19 mouse cellular contexts compared by ENCODE assay signal in the genomic region with DNA sequence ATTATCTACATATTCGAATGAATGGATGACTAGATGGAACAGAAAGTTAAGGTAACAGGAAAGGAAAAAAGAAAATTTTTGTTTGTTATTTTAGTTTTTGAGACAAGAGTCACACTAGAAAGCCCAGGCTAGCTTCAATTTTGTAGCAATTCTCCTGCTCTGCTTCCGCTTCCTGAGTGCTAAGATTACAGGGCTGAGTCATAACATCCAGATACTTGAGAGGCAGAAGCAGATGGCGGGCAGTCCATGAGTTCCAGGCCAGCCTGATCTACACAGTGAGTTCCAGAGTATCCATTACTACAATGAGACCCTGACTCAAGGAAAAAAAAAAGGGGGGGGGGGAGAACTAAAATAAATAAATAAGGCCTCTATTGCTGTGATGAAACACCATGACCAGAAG. TPM values are rescaled to one million over a fixed set of nuclear protein-coding genes. Genes with fewer than 3 reads are reported as not detected.
DNase-seq lines count a peak whose midpoint lies in the region; TF ChIP-seq lines count a peak whose summit lies in the region.
"Had no signal": no experiment of that assay in that cellular context is flagged by ENCODE, and none has a peak within 500 bp of the region (broad histone marks: within the 10 kb centered on the region; RNA-seq: fewer than 3 reads in every experiment).

No protein-coding gene starts in this region.

- H3K4me3 ChIP-seq in CH12.LX (replicated peaks in 1 of 3; ENCODE audit: low read depth in 2 of 3, low read length in 2 of 3, poor library complexity in 1 of 3), result no peak overlapping the region
- no peak overlapping the region for H3K4me3 ChIP-seq in myocyte
- H3K4me3 ChIP-seq: embryonic facial prominence, embryonic 10.5 days; embryonic facial prominence, embryonic 12.5 days; forebrain, embryonic 13.5 days; forebrain, embryonic 15.5 days had no signal

- H3ac ChIP-seq in myocyte (ENCODE audit: control insufficient read depth, insufficient read length), result no peak overlapping the region

- TF ChIP-seq RAD21 in CH12.LX (IDR thresholded peaks at IDR 0.05; ENCODE audit: low read depth, low read length), result no peak

- H3K27me3 ChIP-seq in CH12.LX (replicated peaks) (no peaks in the 10 kb centered on the region), myocyte (ENCODE audit: control insufficient read depth, insufficient read depth, insufficient read length) (no peaks in the 10 kb centered on the region)
- H3K27me3 ChIP-seq: embryonic facial prominence, embryonic 12.5 days; forebrain, embryonic 13.5 days; forebrain, embryonic 15.5 days; Patski had no signal

- peak; percentile 54 for DNase-seq in 416B (ENCODE audit: low read depth)
- DNase-seq in CH12.LX (ENCODE audit: extremely low read depth), result peak; percentile 28
- DNase-seq in kidney, postnatal 36 days, result no peak
- DNase-seq in ovary, postnatal 14 days (ENCODE audit: low spot score), result no peak
- DNase-seq: adrenal gland, adult 8-10 months; adrenal gland, postnatal 14 days; adrenal gland, postnatal 36 days; cerebellum, adult 11-12 months; cerebellum, adult 2 months; cerebellum, adult 9-10 months; cerebellum, postnatal 10 days; cerebellum, postnatal 25 days; forebrain, postnatal 0 days had no signal

- H3K36me3 ChIP-seq in CH12.LX (replicated peaks in 1 of 2; ENCODE audit: control insufficient read depth in 1 of 2, insufficient read depth in 1 of 2, low read length in 1 of 2), result peaks cover 0 to under 1% of the 10 kb centered on the region in 2 experiments
- no peaks in the 10 kb centered on the region for H3K36me3 ChIP-seq in myocyte (ENCODE audit: control insufficient read depth, insufficient read depth)
- H3K36me3 ChIP-seq: embryonic facial prominence, embryonic 10.5 days; embryonic facial prominence, embryonic 12.5 days; forebrain, embryonic 15.5 days had no signal

- peak overlapping the region; percentile 45 for H3K9ac ChIP-seq in CH12.LX (ENCODE audit: insufficient read depth, low read depth)
- H3K9ac ChIP-seq: embryonic facial prominence, embryonic 12.5 days; forebrain, embryonic 13.5 days; forebrain, embryonic 15.5 days; forebrain, postnatal 0 days had no signal

- no peak for TF ChIP-seq CTCF in CH12.LX (conservative IDR thresholded peaks at IDR 0.05 in 1 of 2, IDR thresholded peaks at IDR 0.05 in 1 of 2; ENCODE audit: low read depth in 2 of 2, low read length in 2 of 2)

- dilution Hi-C loops in CH12.LX (cut with MboI; ENCODE audit: extremely low pct_ligation_motif_present, extremely low pct_unique_long_range_greater_than_20kb, low sequenced_read_pairs), result no loop called here

- no peak for TF ChIP-seq EP300 in CH12.LX (IDR thresholded peaks at IDR 0.05; ENCODE audit: low read length)

- H3K4me1 ChIP-seq in CH12.LX (ENCODE audit: control insufficient read depth in 1 of 2, insufficient read depth in 2 of 2), result peaks cover 15 to 40% of the 10 kb centered on the region in 2 experiments
- H3K4me1 ChIP-seq: embryonic facial prominence, embryonic 10.5 days; embryonic facial prominence, embryonic 12.5 days; forebrain, embryonic 13.5 days; forebrain, embryonic 15.5 days had no signal

- H3K27ac ChIP-seq in CH12.LX (ENCODE audit: insufficient read depth, low read depth), result peak overlapping the region; percentile 89; the same call in 1 of the 2 replicates
- H3K27ac ChIP-seq: embryonic facial prominence, embryonic 10.5 days; embryonic facial prominence, embryonic 12.5 days; forebrain, embryonic 13.5 days; forebrain, embryonic 15.5 days had no signal

- in situ Hi-C loops in CH12.LX (cut with MboI; ENCODE audit: low pct_ligation_motif_present, low pct_unique_long_range_greater_than_20kb, low sequenced_read_pairs), result no loop called here

- H3K79me2 ChIP-seq in CH12.LX (replicated peaks; ENCODE audit: control insufficient read depth, extremely low read depth, insufficient read depth, poor library complexity, severe bottlenecking) (0 out of 2 replicates have a peak, but pooled peaks cover 2% of the 10 kb centered on the region), myocyte (ENCODE audit: control insufficient read depth, insufficient read depth) (no peaks in the 10 kb centered on the region)

- peak overlapping the region; percentile 81; the same call in 1 of the 2 replicates for H3K4me2 ChIP-seq in CH12.LX (ENCODE audit: insufficient read depth, low read depth, poor library complexity, severe bottlenecking)
- H3K4me2 ChIP-seq in myocyte (ENCODE audit: low read depth), result no peak overlapping the region
- H3K4me2 ChIP-seq: embryonic facial prominence, embryonic 12.5 days; forebrain, embryonic 13.5 days; forebrain, embryonic 15.5 days had no signal

- H3K9me3 ChIP-seq in CH12.LX (replicated peaks; ENCODE audit: low read length), result no peaks in the 10 kb centered on the region
- H3K9me3 ChIP-seq: embryonic facial prominence, embryonic 10.5 days; embryonic facial prominence, embryonic 12.5 days; forebrain, embryonic 13.5 days; forebrain, embryonic 15.5 days had no signal

- no peak for TF ChIP-seq POLR2A in CH12.LX (IDR thresholded peaks at IDR 0.05; ENCODE audit: low read depth, low read length)
- TF ChIP-seq POLR2A in myocyte (IDR thresholded peaks at IDR 0.05; ENCODE audit: insufficient read length, low read depth), result no peak

TF ChIP-seq in CH12.LX, 34 proteins besides CTCF, POLR2A, EP300 and RAD21:
- no peak for TF ChIP-seq GABPA (IDR thresholded peaks at IDR 0.05; ENCODE audit: insufficient replicate concordance, low read depth, low read length)
- peak; percentile 35; the same call in 1 of the 2 replicates for TF ChIP-seq JUND (conservative IDR thresholded peaks at IDR 0.05; ENCODE audit: low read depth, low read length)
- TF ChIP-seq RCOR1 (conservative IDR thresholded peaks at IDR 0.05; ENCODE audit: low read depth, low read length), result no peak
- no peak for TF ChIP-seq MYC (IDR thresholded peaks at IDR 0.05; ENCODE audit: low read depth, low read length)
- peak; percentile 83 for TF ChIP-seq IRF4 (IDR thresholded peaks at IDR 0.05; ENCODE audit: low read depth, low read length)
- no peak for TF ChIP-seq UBTF (IDR thresholded peaks at IDR 0.05; ENCODE audit: low read depth, low read length)
- TF ChIP-seq NELFE (IDR thresholded peaks at IDR 0.05; ENCODE audit: low read depth, low read length), result no peak
- 0 out of 2 replicates have a peak, but pooled peaks have one; percentile 46 for TF ChIP-seq TBP (conservative IDR thresholded peaks at IDR 0.05; ENCODE audit: low read depth, low read length)
- TF ChIP-seq MEF2A (IDR thresholded peaks at IDR 0.05; ENCODE audit: borderline replicate concordance, low read depth, low read length), result peak; percentile 67; the same call in 1 of the 2 replicates
- TF ChIP-seq JUN (IDR thresholded peaks at IDR 0.05; ENCODE audit: insufficient read depth, low read depth, low read length), result peak; percentile 50; the same call in 1 of the 2 replicates
- peak; percentile 77; the same call in 1 of the 2 replicates for TF ChIP-seq ELF1 (IDR thresholded peaks at IDR 0.05; ENCODE audit: low read depth, low read length)
- TF ChIP-seq HCFC1 (IDR thresholded peaks at IDR 0.05; ENCODE audit: low read depth, low read length), result no peak
- TF ChIP-seq CHD2 (IDR thresholded peaks at IDR 0.05; ENCODE audit: low read length), result 0 out of 2 replicates have a peak, but pooled peaks have one; percentile 5

TF ChIP-seq in myocyte, 11 proteins besides CTCF, POLR2A, EP300 and RAD21:
- no peak for TF ChIP-seq SRF (IDR thresholded peaks at IDR 0.05; ENCODE audit: control insufficient read depth, insufficient read length, low read depth)
- TF ChIP-seq MYOG (IDR thresholded peaks at IDR 0.05; ENCODE audit: control insufficient read depth in 1 of 3, insufficient read depth in 1 of 3, insufficient read length in 2 of 3, low read depth in 2 of 3), result no peak
- TF ChIP-seq USF1 (IDR thresholded peaks at IDR 0.05; ENCODE audit: low read depth), result no peak
- no peak for TF ChIP-seq POLR2AphosphoS2 (IDR thresholded peaks at IDR 0.05; ENCODE audit: insufficient read length, low read depth)
- peak in 2 of 3 experiments; percentile 16 to 38 for TF ChIP-seq MYOD1 (IDR thresholded peaks at IDR 0.05; ENCODE audit: control insufficient read depth in 1 of 3, insufficient read length in 2 of 3, low read depth in 2 of 3)
TF ChIP-seq in myocyte: peak in this region for 1.

RNA-seq across cellular contexts. Expression of a gene that starts 52.5 kb away (rescaled TPM):
- total RNA-seq in CH12.LX (2012; rRNA removed) (10.7 and 14.4 TPM in 2 replicates), CH12.LX (2014; rRNA removed) (2.0 and 2.4 TPM in 2 replicates)
- polyA plus RNA-seq in CH12.LX (2012; ENCODE audit: insufficient read length, low read depth) (8.9 and 10.1 TPM in 2 replicates), myocyte (2012; fragmentation: generic; extraction: Trizol) (6.5 TPM)

Comparison
In these comparisons a context has a peak if more than half of its experiments do, and no peak if none do; other contexts are left out.
1. DNase-seq: peak in 416B (single experiment) and CH12.LX (single experiment); none in kidney, postnatal 36 days (0 of 2) and ovary, postnatal 14 days (single experiment).